8 mouse cellular contexts compared by ENCODE assay signal in the genomic region with DNA sequence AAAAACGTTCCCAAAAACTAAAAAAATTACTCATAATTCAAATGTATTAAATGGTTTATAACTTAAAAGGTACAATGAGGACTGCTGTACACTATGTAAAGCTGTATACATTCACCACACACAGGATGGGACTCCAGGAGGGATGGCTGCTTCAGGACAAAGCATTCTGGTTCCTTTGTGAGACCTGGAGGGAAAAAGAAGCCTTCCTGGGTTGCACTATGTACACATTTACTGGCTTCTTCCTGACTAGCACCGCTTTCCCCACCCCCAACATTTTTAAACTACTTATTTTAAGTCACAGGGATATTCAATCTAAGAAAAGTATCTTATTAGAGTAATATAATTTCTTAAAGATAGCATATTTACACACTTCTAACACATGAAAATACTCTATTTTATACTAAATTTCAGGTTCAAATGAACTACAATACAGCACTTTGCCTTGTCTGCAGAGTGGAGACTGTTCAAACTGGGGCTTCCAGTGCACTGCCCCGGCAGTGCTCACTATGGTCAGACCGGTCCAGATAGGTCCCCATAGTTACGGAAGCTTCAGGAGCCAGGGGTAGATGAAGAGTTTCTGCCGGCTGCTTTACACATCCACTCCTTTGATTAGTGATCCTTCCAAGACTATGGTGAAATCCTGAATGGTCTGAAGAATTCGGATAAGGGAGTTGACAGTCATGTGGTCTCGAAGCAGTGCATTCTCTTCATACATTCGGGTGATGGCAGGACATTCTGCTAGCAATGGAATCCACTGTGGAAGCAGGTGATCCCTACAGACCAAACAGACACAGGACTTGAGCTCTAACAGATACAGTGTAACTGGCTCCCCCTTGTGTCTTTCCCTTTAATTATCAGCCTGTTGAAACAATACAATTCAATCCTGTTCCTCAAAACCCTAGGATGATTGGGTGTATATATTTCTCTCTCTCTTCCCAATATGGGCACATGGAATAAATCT. TPM values are rescaled to one million over a fixed set of nuclear protein-coding genes. Genes with fewer than 3 reads are reported as not detected.
DNase-seq lines count a peak whose midpoint lies in the region; ATAC-seq lines count a peak whose summit lies in the region.
"Had no signal": no experiment of that assay in that cellular context is flagged by ENCODE, and none has a peak within 500 bp of the region (broad histone marks: within the 10 kb centered on the region; RNA-seq: fewer than 3 reads in every experiment).

No protein-coding gene starts in this region.

- peak; percentile 37 for DNase-seq in neural tube, embryonic 11.5 days (ENCODE audit: low spot score)
- DNase-seq in embryo, embryonic 10.5 days (ENCODE audit: low spot score) = peak; percentile 81
- peak; percentile 92 for DNase-seq in midbrain, embryonic 11.5 days (ENCODE audit: low spot score, missing footprints)
- DNase-seq in ovary, postnatal 14 days (ENCODE audit: low spot score) = no peak
- no peak for DNase-seq in gastrocnemius, postnatal 36 days

- no peak overlapping the region for H3K4me2 ChIP-seq in neural tube, embryonic 11.5 days (ENCODE audit: low read depth)
- no peak overlapping the region for H3K4me2 ChIP-seq in neural tube, embryonic 15.5 days
- H3K4me2 ChIP-seq in hindbrain, embryonic 16.5 days (ENCODE audit: low read length) = no peak overlapping the region
- 0 out of 2 replicates have a peak overlapping the region, but pooled peaks have one; percentile 7 for H3K4me2 ChIP-seq in midbrain, embryonic 11.5 days
- H3K4me2 ChIP-seq: embryonic facial prominence, embryonic 15.5 days had no signal

- 22% methylated on average over 9 of the region's 9 CpGs for WGBS in neural tube, embryonic 11.5 days
- WGBS in neural tube, embryonic 15.5 days = 17% methylated on average over 9 of the region's 9 CpGs
- 15% methylated on average over 9 of the region's 9 CpGs for WGBS in hindbrain, embryonic 16.5 days
- 8% methylated on average over 9 of the region's 9 CpGs for WGBS in midbrain, embryonic 11.5 days

- H3K9ac ChIP-seq in neural tube, embryonic 11.5 days (ENCODE audit: low read length) = no peak overlapping the region
- H3K9ac ChIP-seq in neural tube, embryonic 15.5 days (replicated peaks) = no peak overlapping the region
- no peak overlapping the region for H3K9ac ChIP-seq in hindbrain, embryonic 16.5 days (ENCODE audit: low read depth, low read length)
- H3K9ac ChIP-seq in midbrain, embryonic 11.5 days (ENCODE audit: low read length) = peak overlapping the region; percentile 52; the same call in 1 of the 2 replicates
- H3K9ac ChIP-seq: embryonic facial prominence, embryonic 15.5 days had no signal

- H3K4me1 ChIP-seq in neural tube, embryonic 11.5 days (ENCODE audit: control insufficient read depth, insufficient read depth, low read length) = peaks cover 6% of the 10 kb centered on the region; the same call in 1 of the 2 replicates
- 0 out of 2 replicates have a peak, but pooled peaks cover 2% of the 10 kb centered on the region for H3K4me1 ChIP-seq in neural tube, embryonic 15.5 days
- no peaks in the 10 kb centered on the region for H3K4me1 ChIP-seq in hindbrain, embryonic 16.5 days (ENCODE audit: control insufficient read depth, insufficient read depth, low read depth, low read length)
- H3K4me1 ChIP-seq in midbrain, embryonic 11.5 days (ENCODE audit: control insufficient read depth, insufficient read depth, low read length) = peaks cover 24% of the 10 kb centered on the region
- H3K4me1 ChIP-seq: embryonic facial prominence, embryonic 15.5 days had no signal

- no peak overlapping the region for H3K4me3 ChIP-seq in neural tube, embryonic 11.5 days (ENCODE audit: low read depth, low read length)
- no peak overlapping the region for H3K4me3 ChIP-seq in neural tube, embryonic 15.5 days (replicated peaks)
- no peak overlapping the region for H3K4me3 ChIP-seq in hindbrain, embryonic 16.5 days (ENCODE audit: low read length)
- no peak overlapping the region for H3K4me3 ChIP-seq in midbrain, embryonic 11.5 days (ENCODE audit: low read depth, low read length)
- H3K4me3 ChIP-seq: embryonic facial prominence, embryonic 15.5 days had no signal

- no peaks in the 10 kb centered on the region for H3K9me3 ChIP-seq in neural tube, embryonic 11.5 days (ENCODE audit: control insufficient read depth, low read length)
- H3K9me3 ChIP-seq in neural tube, embryonic 15.5 days (replicated peaks) = no peaks in the 10 kb centered on the region
- no peaks in the 10 kb centered on the region for H3K9me3 ChIP-seq in hindbrain, embryonic 16.5 days (ENCODE audit: control insufficient read depth, low read length)
- no peaks in the 10 kb centered on the region for H3K9me3 ChIP-seq in midbrain, embryonic 11.5 days (ENCODE audit: control insufficient read depth, low read length)
- H3K9me3 ChIP-seq: embryonic facial prominence, embryonic 15.5 days had no signal

- peak; percentile 43; the same call in 1 of the 2 replicates for ATAC-seq in neural tube, embryonic 11.5 days (ENCODE audit: insufficient read depth, low FRiP score, low TSS enrichment)
- no peak for ATAC-seq in neural tube, embryonic 15.5 days (ENCODE audit: low FRiP score)
- ATAC-seq in hindbrain, embryonic 16.5 days = peak; percentile 86; the same call in 1 of the 2 replicates
- peak; percentile 74 for ATAC-seq in midbrain, embryonic 11.5 days (ENCODE audit: low FRiP score)

- H3K27me3 ChIP-seq in neural tube, embryonic 11.5 days (ENCODE audit: control insufficient read depth, insufficient read depth, low read length) = no peaks in the 10 kb centered on the region
- no peaks in the 10 kb centered on the region for H3K27me3 ChIP-seq in neural tube, embryonic 15.5 days (replicated peaks)
- no peaks in the 10 kb centered on the region for H3K27me3 ChIP-seq in hindbrain, embryonic 16.5 days (replicated peaks; ENCODE audit: control insufficient read depth, insufficient read depth, low read length)
- no peaks in the 10 kb centered on the region for H3K27me3 ChIP-seq in midbrain, embryonic 11.5 days (ENCODE audit: control insufficient read depth, insufficient read depth, low read length)
- H3K27me3 ChIP-seq: embryonic facial prominence, embryonic 15.5 days had no signal

- intact Hi-C loops in gastrocnemius, postnatal 36 days (cut with DNase I) = no loop called here

- H3K36me3 ChIP-seq in neural tube, embryonic 11.5 days (ENCODE audit: control insufficient read depth, insufficient read depth, low read length) = no peaks in the 10 kb centered on the region
- H3K36me3 ChIP-seq in neural tube, embryonic 15.5 days = peaks cover 47% of the 10 kb centered on the region
- H3K36me3 ChIP-seq in hindbrain, embryonic 16.5 days (ENCODE audit: control insufficient read depth, insufficient read depth, low read length) = peaks cover 13% of the 10 kb centered on the region
- peaks cover 7% of the 10 kb centered on the region; the same call in 1 of the 2 replicates for H3K36me3 ChIP-seq in midbrain, embryonic 11.5 days (ENCODE audit: control insufficient read depth, insufficient read depth, low read length)

- no peak overlapping the region for H3K27ac ChIP-seq in neural tube, embryonic 11.5 days (ENCODE audit: low read depth, low read length)
- no peak overlapping the region for H3K27ac ChIP-seq in neural tube, embryonic 15.5 days (replicated peaks)
- H3K27ac ChIP-seq in hindbrain, embryonic 16.5 days (ENCODE audit: low read depth, low read length) = no peak overlapping the region
- H3K27ac ChIP-seq in midbrain, embryonic 11.5 days (ENCODE audit: low read depth, low read length) = peak overlapping the region; percentile 73
- H3K27ac ChIP-seq: embryonic facial prominence, embryonic 15.5 days had no signal

RNA-seq across cellular contexts. Expression of gene Sinhcaf, which starts 47.1 kb away (rescaled TPM):
- polyA plus RNA-seq in neural tube, embryonic 11.5 days (2014; fragmentation: Nextera tagmentation; extraction: Ambion mirVana) = 258 and 270 TPM in 2 replicates
- polyA plus RNA-seq in neural tube, embryonic 15.5 days (2015; fragmentation: Nextera tagmentation; extraction: Ambion mirVana) = 26.7 and 43.3 TPM in 2 replicates
- polyA plus RNA-seq in hindbrain, embryonic 16.5 days (2015; fragmentation: Nextera tagmentation; extraction: Ambion mirVana) = 31.2 and 38.7 TPM in 2 replicates
- polyA plus RNA-seq in midbrain, embryonic 11.5 days (2014; fragmentation: Nextera tagmentation; extraction: Ambion mirVana) = 313 and 341 TPM in 2 replicates
- 1 to 10 TPM in 1 of 2 experiments, under 1 TPM in 1; 0.54 to 1.3 TPM for total RNA-seq in gastrocnemius, postnatal 36 days (2021)

Comparison
In these comparisons a context has a peak if more than half of its experiments do, and no peak if none do; other contexts are left out.
1. DNase-seq: peak in neural tube, embryonic 11.5 days (single experiment), embryo, embryonic 10.5 days (single experiment) and midbrain, embryonic 11.5 days (single experiment); none in ovary, postnatal 14 days (single experiment) and gastrocnemius, postnatal 36 days (0 of 2).